Mouse (Mus musculus) c-Kit-positive CD71-negative TER-119-negative erythroid progenitor cells, embryonic 14.5 days (primary cell): ENCODE results near the gene Sh3bgrl.
"Not testable (repeated sequence)": the region's sequence is repeated elsewhere in the genome, so short reads cannot be mapped to it uniquely, and the experiment has no call there.

Experiments used
- DNase-seq: peaks from one replicate; pipeline ENCODE4 v3.0.0-alpha.2; 2013; ENCODE audit warnings: low read depth

The Sh3bgrl gene

GRCm38 (mm10) chrX:109095245-109096242 is at the start of gene Sh3bgrl:
Sh3bgrl (plus strand) TSS chrX:109095365.
- DNase-seq = peak; percentile 59

GRCm38 (mm10) chrX:109047773-109048172 is 47.4 kb upstream of the Sh3bgrl start:
- DNase-seq = no peak

GRCm38 (mm10) chrX:109071719-109072118 is 23.4 kb upstream of the Sh3bgrl start:
- no peak for DNase-seq

- no peak for DNase-seq
Measured at GRCm38 (mm10) chrX:109075716-109076115, 19.4 kb upstream of the Sh3bgrl start.

- DNase-seq = no peak
Measured at GRCm38 (mm10) chrX:109076355-109076754, 18.8 kb upstream of the Sh3bgrl start.

GRCm38 (mm10) chrX:109079354-109079753 is 15.8 kb upstream of the Sh3bgrl start:
- DNase-seq = not testable (repeated sequence)

- no peak for DNase-seq
Measured at GRCm38 (mm10) chrX:109087073-109087472, 8.1 kb upstream of the Sh3bgrl start.

- no peak for DNase-seq
Measured at GRCm38 (mm10) chrX:109094800-109095199, 365 bp upstream of the Sh3bgrl start.

- DNase-seq = no peak
Measured at GRCm38 (mm10) chrX:109098511-109098910, 3.3 kb downstream of the Sh3bgrl start.

GRCm38 (mm10) chrX:109100441-109100840 is 5.3 kb downstream of the Sh3bgrl start:
- no peak for DNase-seq

GRCm38 (mm10) chrX:109108117-109108805 is 13.1 kb downstream of the Sh3bgrl start:
- no peak for DNase-seq

- DNase-seq = no peak
Measured at GRCm38 (mm10) chrX:109112885-109113284, 17.7 kb downstream of the Sh3bgrl start.

GRCm38 (mm10) chrX:109113401-109114280 is 18.5 kb downstream of the Sh3bgrl start:
- no peak for DNase-seq

GRCm38 (mm10) chrX:109119829-109120826 is 25.0 kb downstream of the Sh3bgrl start:
- DNase-seq = no peak

- no peak for DNase-seq
Measured at GRCm38 (mm10) chrX:109121161-109121560, 26.0 kb downstream of the Sh3bgrl start.

- no peak for DNase-seq
Measured at GRCm38 (mm10) chrX:109122670-109123069, 27.5 kb downstream of the Sh3bgrl start.

- no peak for DNase-seq
Measured at GRCm38 (mm10) chrX:109123762-109124161, 28.6 kb downstream of the Sh3bgrl start.

GRCm38 (mm10) chrX:109126847-109127246 is 31.7 kb downstream of the Sh3bgrl start:
- no peak for DNase-seq

- no peak for DNase-seq
Measured at GRCm38 (mm10) chrX:109127551-109128088, 32.5 kb downstream of the Sh3bgrl start.

GRCm38 (mm10) chrX:109130066-109130465 is 34.9 kb downstream of the Sh3bgrl start:
- DNase-seq = no peak
